Mouse (Mus musculus): ENCODE data around the gene Gucy2g. TPM values are rescaled to one million over a fixed set of nuclear protein-coding genes. Genes with fewer than 3 reads are reported as not detected.
"Not testable (repeated sequence)": the region's sequence is repeated elsewhere in the genome, so short reads cannot be mapped to it uniquely, and the experiment has no call there.

Gene Gucy2g
- polyA plus RNA-seq, 1 experiment: 3.9 TPM

DNA sequence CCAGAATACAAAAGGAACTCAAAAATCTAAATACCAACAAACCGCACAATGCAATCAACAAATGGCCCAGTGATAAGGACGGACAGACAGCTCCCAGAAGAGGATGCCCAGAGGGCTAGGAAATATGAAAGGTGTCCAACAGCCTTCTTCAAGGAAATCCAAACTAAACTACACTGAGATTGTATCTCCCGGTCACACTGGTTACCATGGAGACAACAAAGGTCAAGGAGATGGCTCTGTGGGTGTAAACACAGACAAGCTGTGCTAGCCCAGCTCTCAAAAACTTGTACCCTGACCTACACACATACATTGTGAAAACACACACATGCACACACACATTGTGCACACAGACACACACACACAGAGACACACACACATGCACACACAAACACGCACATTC is 78.8 kb downstream of the Gucy2g start:
- no peaks in the 10 kb centered on the region for H3K4me1 ChIP-seq (ENCODE audit: control insufficient read depth, insufficient read depth, low read length)
- H3K4me3 ChIP-seq (ENCODE audit: insufficient read depth, low read length): no peak overlapping the region
- TF ChIP-seq CTCF (IDR thresholded peaks at IDR 0.05; ENCODE audit: extremely low read depth, insufficient read depth, low read length) (no peak), POLR2A (IDR thresholded peaks at IDR 0.05; ENCODE audit: extremely low read depth, insufficient read depth, low read length) (no peak)
- H3K27ac ChIP-seq (ENCODE audit: insufficient read depth, low read length): no peak overlapping the region

GRCm38 (mm10) chr19:55159826-55160225 is 81.2 kb downstream of the Gucy2g start:
- Histone ChIP-seq H3K4me3 (ENCODE audit: insufficient read depth, low read length) (no peak overlapping the region), H3K4me1 (ENCODE audit: control insufficient read depth, insufficient read depth, low read length) (no peaks in the 10 kb centered on the region), H3K27ac (ENCODE audit: insufficient read depth, low read length) (no peak overlapping the region)
- TF ChIP-seq POLR2A (IDR thresholded peaks at IDR 0.05; ENCODE audit: extremely low read depth, insufficient read depth, low read length): no peak
- TF ChIP-seq CTCF (IDR thresholded peaks at IDR 0.05; ENCODE audit: extremely low read depth, insufficient read depth, low read length): no peak

DNA sequence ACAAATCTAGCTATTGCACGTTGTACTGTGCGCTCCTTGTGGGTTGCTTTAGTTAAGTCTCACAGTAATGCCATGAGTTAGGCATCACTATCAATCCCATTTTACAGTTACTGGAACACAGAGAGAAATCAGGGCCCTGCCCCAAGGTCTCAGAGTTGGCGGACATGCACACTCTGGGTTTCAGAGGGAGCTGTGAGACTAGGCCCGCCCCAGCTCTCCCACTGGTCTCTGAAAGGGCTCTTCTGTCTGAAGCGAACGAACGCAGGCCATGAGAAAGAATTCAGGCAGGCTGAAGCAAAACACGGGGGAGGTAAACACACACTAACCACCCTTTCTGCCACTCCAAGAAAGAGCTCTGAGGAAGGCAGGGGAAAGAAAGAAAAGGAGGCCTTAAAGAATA is 82.4 kb downstream of the Gucy2g start:
- H3K4me3 ChIP-seq (ENCODE audit: insufficient read depth, low read length): no peak overlapping the region
- TF ChIP-seq CTCF (IDR thresholded peaks at IDR 0.05; ENCODE audit: extremely low read depth, insufficient read depth, low read length) (no peak), POLR2A (IDR thresholded peaks at IDR 0.05; ENCODE audit: extremely low read depth, insufficient read depth, low read length) (no peak)
- H3K4me1 ChIP-seq (ENCODE audit: control insufficient read depth, insufficient read depth, low read length): no peaks in the 10 kb centered on the region
- no peak overlapping the region for H3K27ac ChIP-seq (ENCODE audit: insufficient read depth, low read length)

DNA sequence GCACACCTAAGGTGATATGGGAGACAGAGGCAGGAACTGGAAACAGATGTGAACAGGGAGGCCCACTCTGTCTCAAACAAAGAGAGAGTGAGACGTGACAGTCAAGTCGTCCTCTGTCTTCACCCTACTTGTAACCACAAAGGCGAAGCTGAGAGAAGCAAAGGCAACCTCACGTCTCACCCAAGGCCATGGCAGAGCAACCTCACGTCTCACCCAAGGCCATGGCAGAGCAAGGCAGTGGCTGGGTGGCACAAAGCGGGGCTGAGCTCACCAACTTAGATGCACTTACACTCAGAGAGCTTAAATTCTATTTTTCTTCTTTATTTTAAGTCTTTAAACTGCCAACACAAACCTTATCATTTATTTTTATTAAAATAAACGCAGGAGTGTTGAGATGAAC is 84.0 kb downstream of the Gucy2g start:
- TF ChIP-seq CTCF (IDR thresholded peaks at IDR 0.05; ENCODE audit: extremely low read depth, insufficient read depth, low read length): no peak
- TF ChIP-seq POLR2A (IDR thresholded peaks at IDR 0.05; ENCODE audit: extremely low read depth, insufficient read depth, low read length): no peak
- H3K27ac ChIP-seq (ENCODE audit: insufficient read depth, low read length): no peak overlapping the region
- no peak overlapping the region for H3K4me3 ChIP-seq (ENCODE audit: insufficient read depth, low read length)
- no peaks in the 10 kb centered on the region for H3K4me1 ChIP-seq (ENCODE audit: control insufficient read depth, insufficient read depth, low read length)

DNA sequence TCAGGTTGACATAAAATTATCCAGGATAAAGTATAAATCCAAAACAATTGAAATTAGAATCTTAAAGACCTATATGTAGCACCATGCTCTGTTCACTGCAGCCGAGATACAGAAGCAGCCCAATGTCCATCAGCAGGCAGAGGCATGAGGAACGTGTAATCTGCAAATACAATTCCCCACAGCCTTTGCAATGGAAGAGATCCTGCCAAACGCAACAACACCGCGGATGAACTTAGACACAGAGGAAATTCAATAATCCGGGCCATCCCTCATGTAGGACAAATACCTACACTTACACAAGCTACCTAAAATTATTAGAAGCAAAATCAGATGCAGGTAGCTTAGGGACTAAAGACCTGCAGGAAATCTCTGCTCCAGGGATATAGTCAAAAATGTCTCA is 88.1 kb downstream of the Gucy2g start:
- no peaks in the 10 kb centered on the region for H3K4me1 ChIP-seq (ENCODE audit: control insufficient read depth, insufficient read depth, low read length)
- no peak overlapping the region for H3K4me3 ChIP-seq (ENCODE audit: insufficient read depth, low read length)
- H3K27ac ChIP-seq (ENCODE audit: insufficient read depth, low read length): no peak overlapping the region
- no peak for TF ChIP-seq CTCF (IDR thresholded peaks at IDR 0.05; ENCODE audit: extremely low read depth, insufficient read depth, low read length)
- TF ChIP-seq POLR2A (IDR thresholded peaks at IDR 0.05; ENCODE audit: extremely low read depth, insufficient read depth, low read length): no peak

DNA sequence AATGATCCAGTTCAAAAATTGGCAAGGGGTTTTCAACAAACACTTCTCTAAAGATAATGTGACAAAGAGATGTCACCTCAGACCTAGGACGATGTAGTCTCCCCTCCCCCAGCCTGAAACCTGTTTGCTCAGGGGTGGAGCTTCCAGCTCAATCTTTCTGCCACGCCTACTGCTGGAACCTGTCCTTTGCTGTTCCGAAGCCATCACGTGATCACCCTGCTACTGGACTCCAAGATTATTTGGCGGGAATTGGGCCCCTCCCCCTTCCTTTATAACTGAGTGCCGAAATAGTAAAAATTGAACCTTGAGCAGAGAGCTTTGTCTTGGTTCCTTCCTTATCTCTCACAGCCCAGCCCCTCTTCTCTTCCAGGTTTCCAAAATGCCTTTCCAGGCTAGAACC is 88.8 kb downstream of the Gucy2g start:
- not testable (repeated sequence) for H3K27ac ChIP-seq (ENCODE audit: insufficient read depth, low read length); H3K4me1 ChIP-seq (ENCODE audit: control insufficient read depth, insufficient read depth, low read length)

DNA sequence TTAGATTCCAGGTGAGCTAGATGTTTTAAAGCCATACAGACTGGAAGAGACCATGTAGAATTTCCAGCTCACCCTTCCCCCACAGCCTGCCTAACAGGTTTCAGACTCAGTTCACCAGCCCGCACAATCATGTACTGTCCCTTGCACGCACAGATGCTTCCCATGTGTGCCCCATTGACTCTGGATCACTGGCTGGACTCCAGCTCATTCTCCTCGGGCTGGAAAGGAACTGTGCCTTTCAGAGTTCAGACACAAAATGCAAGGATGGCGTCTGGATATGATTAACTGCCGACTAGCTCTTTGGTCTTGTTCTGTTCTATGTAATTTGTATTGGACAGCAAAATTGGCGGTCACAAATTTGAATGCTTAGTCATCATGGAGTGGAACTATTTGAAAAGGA is 91.4 kb downstream of the Gucy2g start:
- H3K27ac ChIP-seq (ENCODE audit: insufficient read depth, low read length): no peak overlapping the region
- TF ChIP-seq CTCF (IDR thresholded peaks at IDR 0.05; ENCODE audit: extremely low read depth, insufficient read depth, low read length) (no peak), POLR2A (IDR thresholded peaks at IDR 0.05; ENCODE audit: extremely low read depth, insufficient read depth, low read length) (no peak)
- H3K4me1 ChIP-seq (ENCODE audit: control insufficient read depth, insufficient read depth, low read length): no peaks in the 10 kb centered on the region
- H3K4me3 ChIP-seq (ENCODE audit: insufficient read depth, low read length): no peak overlapping the region

More for the DNA sequence above, 88.8 kb downstream of the Gucy2g start:
- H3K4me3 ChIP-seq (ENCODE audit: insufficient read depth, low read length): not testable (repeated sequence)

DNA sequence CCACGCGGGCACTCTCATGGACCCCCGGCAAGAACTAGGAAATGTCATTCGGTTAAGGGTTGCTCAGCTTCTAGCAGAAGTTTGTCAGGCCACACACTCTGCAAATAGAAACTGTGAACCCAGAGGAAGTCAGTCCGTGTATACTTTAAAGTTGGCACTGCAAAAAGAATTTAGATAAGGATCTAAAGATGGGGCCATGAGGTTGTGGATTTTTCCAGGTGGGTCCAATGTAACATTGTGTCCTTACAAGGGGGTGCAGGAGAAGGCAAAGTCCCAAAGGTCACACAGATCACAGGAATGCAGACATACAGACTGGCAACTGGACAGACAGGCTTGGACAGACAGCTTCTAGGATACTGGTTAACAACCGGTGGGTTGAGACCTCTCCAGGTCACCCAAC is 92.9 kb downstream of the Gucy2g start:
- TF ChIP-seq POLR2A (IDR thresholded peaks at IDR 0.05; ENCODE audit: extremely low read depth, insufficient read depth, low read length) (no peak), CTCF (IDR thresholded peaks at IDR 0.05; ENCODE audit: extremely low read depth, insufficient read depth, low read length) (no peak)
- Histone ChIP-seq H3K4me3 (ENCODE audit: insufficient read depth, low read length) (no peak overlapping the region), H3K27ac (ENCODE audit: insufficient read depth, low read length) (no peak overlapping the region), H3K4me1 (ENCODE audit: control insufficient read depth, insufficient read depth, low read length) (peaks cover 2% of the 10 kb centered on the region; the same call in 1 of the 2 replicates)

Other genes starting within 250 kb of the Gucy2g start
- gene Gpam, start 114.0 kb downstream of the Gucy2g start, polyA plus RNA-seq (2012; rRNA removed): 40.0 and 40.7 TPM in 2 replicates
- 0.09 TPM in 1 of 2 replicates, not detected in the other for gene Tectb, start 60.5 kb downstream of the Gucy2g start, polyA plus RNA-seq (2012; rRNA removed)
- gene Acsl5, start 10.7 kb upstream of the Gucy2g start, polyA plus RNA-seq (2012; rRNA removed): 33.8 and 45.5 TPM in 2 replicates
- 24.6 and 27.2 TPM in 2 replicates for gene Zdhhc6, start 74.8 kb upstream of the Gucy2g start, polyA plus RNA-seq (2012; rRNA removed)
- 39.5 and 42.4 TPM in 2 replicates for gene Vti1a, start 75.1 kb upstream of the Gucy2g start, polyA plus RNA-seq (2012; rRNA removed)